Mouse (Mus musculus): ENCODE data around the gene Fbln7. TPM values are rescaled to one million over a fixed set of nuclear protein-coding genes. Genes with fewer than 3 reads are reported as not detected.

Fbln7 gene
- 1.0 and 1.5 TPM in 2 replicates for polyA plus RNA-seq (2016; fragmentation: Nextera tagmentation; extraction: Ambion mirVana)

- Histone ChIP-seq H3K36me3 (no peaks in the 10 kb centered on the region), H3K27ac (ENCODE audit: poor library complexity, severe bottlenecking) (no peak within 1 kb of the TSS), H3K4me3 (peak within 1 kb of the TSS; percentile 48), H3K4me1 (replicated peaks) (peaks cover 5% of the 10 kb centered on the region; the same call in 1 of the 2 replicates), H3K27me3 (replicated peaks) (peaks cover 27% of the 10 kb centered on the region), H3K9me3 (replicated peaks) (no peaks in the 10 kb centered on the region), H3K9ac (peak within 1 kb of the TSS; percentile 49), H3K4me2 (peak within 1 kb of the TSS; percentile 97)
- WGBS = 86% methylated on average over 9 of the region's 9 CpGs
- no peak for ATAC-seq (ENCODE audit: insufficient number of reproducible peaks, low FRiP score)
Measured at GRCm38 (mm10) chr2:128862636-128863035, at the start of gene Fbln7. Gene Fbln7, plus strand, starts transcription at chr2:128862981.

GRCm38 (mm10) chr2:128816311-128816710, 46.5 kb upstream of the Fbln7 start:
- Histone ChIP-seq H3K4me2 (no peak overlapping the region), H3K9ac (no peak overlapping the region), H3K36me3 (no peaks in the 10 kb centered on the region), H3K9me3 (replicated peaks) (no peaks in the 10 kb centered on the region), H3K27ac (ENCODE audit: poor library complexity, severe bottlenecking) (no peak overlapping the region), H3K4me3 (no peak overlapping the region), H3K4me1 (replicated peaks) (peaks cover 17% of the 10 kb centered on the region), H3K27me3 (replicated peaks) (no peaks in the 10 kb centered on the region)
- 79% methylated on average over 1 of the region's 1 CpGs for WGBS
- ATAC-seq (ENCODE audit: insufficient number of reproducible peaks, low FRiP score) = no peak

DNA sequence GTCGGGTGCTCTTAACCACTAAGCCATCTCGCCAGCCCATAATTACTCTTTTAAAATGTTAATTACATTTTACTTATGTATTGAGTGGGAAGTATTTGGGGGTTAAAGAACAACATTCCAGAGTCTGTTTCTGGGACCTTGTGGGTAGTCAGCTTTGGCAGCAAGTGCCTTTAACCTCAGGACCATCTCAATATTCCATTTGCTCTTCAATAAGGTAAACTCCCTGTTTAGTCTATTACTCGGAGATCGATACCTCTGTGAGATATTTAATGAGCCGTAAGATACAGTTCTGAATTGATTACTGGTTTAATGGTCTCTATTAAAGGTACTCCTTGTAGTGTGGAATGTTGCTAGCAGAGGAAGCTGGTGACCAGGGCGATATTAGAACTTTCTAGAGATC, 45.9 kb upstream of the Fbln7 start:
- Histone ChIP-seq H3K4me1 (replicated peaks) (peaks cover 17% of the 10 kb centered on the region), H3K4me2 (0 out of 2 replicates have a peak overlapping the region, but pooled peaks have one; percentile 14), H3K9ac (no peak overlapping the region), H3K36me3 (no peaks in the 10 kb centered on the region), H3K27ac (ENCODE audit: poor library complexity, severe bottlenecking) (0 out of 2 replicates have a peak overlapping the region, but pooled peaks have one; percentile 23), H3K4me3 (no peak overlapping the region), H3K27me3 (replicated peaks) (no peaks in the 10 kb centered on the region), H3K9me3 (replicated peaks) (no peaks in the 10 kb centered on the region)
- WGBS = 47% methylated on average over 6 of the region's 6 CpGs
- ATAC-seq (ENCODE audit: insufficient number of reproducible peaks, low FRiP score) = no peak

GRCm38 (mm10) chr2:128817387-128817785, 45.4 kb upstream of the Fbln7 start:
- H3K27me3 ChIP-seq (replicated peaks) = no peaks in the 10 kb centered on the region
- peak overlapping the region; percentile 72 for H3K27ac ChIP-seq (ENCODE audit: poor library complexity, severe bottlenecking)
- no peak for ATAC-seq (ENCODE audit: insufficient number of reproducible peaks, low FRiP score)
- no peaks in the 10 kb centered on the region for H3K36me3 ChIP-seq
- peaks cover 17% of the 10 kb centered on the region for H3K4me1 ChIP-seq (replicated peaks)
- 0% methylated on average over 7 of the region's 7 CpGs for WGBS
- peak overlapping the region; percentile 79 for H3K4me2 ChIP-seq
- H3K9ac ChIP-seq = 0 out of 2 replicates have a peak overlapping the region, but pooled peaks have one; percentile 7
- peak overlapping the region; percentile 71 for H3K4me3 ChIP-seq
- no peaks in the 10 kb centered on the region for H3K9me3 ChIP-seq (replicated peaks)

- Histone ChIP-seq H3K4me1 (replicated peaks) (peaks cover 17% of the 10 kb centered on the region), H3K27me3 (replicated peaks) (no peaks in the 10 kb centered on the region), H3K36me3 (no peaks in the 10 kb centered on the region), H3K9ac (peak within 1 kb of the TSS; percentile 82), H3K9me3 (replicated peaks) (no peaks in the 10 kb centered on the region), H3K27ac (ENCODE audit: poor library complexity, severe bottlenecking) (peak within 1 kb of the TSS; percentile 85), H3K4me3 (peak within 1 kb of the TSS; percentile 71), H3K4me2 (peak within 1 kb of the TSS; percentile 79)
- under 1% methylated on average over 59 of the region's 59 CpGs for WGBS
- ATAC-seq (ENCODE audit: insufficient number of reproducible peaks, low FRiP score) = peak; percentile 95
Measured at GRCm38 (mm10) chr2:128817786-128818681, 44.7 kb upstream of the Fbln7 start, which contains the start of gene Tmem87b. Gene Tmem87b, plus strand, starts transcription at chr2:128818118.

DNA sequence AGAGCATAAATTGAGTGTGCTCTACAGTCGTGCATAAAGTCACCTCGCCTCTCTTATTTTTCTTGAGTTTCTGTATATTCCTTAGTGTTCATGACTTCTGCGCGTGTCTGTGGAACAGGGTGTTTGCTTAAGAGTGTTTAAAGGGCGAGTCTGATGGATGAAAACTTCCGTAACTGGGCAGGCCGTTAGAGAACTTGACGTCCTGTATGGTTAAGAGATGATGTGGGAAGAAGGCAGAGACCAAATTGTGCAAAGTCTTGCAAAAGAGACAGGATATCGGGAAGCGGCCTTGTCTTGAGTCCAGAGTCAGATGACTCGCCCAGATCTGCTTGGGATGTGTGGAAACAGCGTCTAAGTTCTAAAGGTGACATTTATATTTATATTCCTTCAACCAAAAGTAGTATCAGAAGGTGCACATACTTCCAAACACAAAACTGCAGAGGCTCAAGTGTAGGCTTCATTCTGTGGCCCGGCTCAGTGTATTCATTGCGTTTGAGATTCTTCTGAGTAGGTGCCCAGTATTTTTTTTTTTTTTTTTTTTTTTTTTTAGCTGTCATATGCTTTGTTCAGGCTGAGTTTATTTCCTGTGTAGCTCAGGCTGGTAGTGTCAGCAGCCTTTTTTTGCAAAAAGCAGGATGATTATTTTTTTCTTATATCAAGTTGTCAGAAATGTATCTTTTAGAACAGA, 43.7 kb upstream of the Fbln7 start:
- H3K27me3 ChIP-seq (replicated peaks) = no peaks in the 10 kb centered on the region
- H3K9ac ChIP-seq = peak overlapping the region; percentile 82
- peak overlapping the region; percentile 79 for H3K4me2 ChIP-seq
- no peak for ATAC-seq (ENCODE audit: insufficient number of reproducible peaks, low FRiP score)
- H3K9me3 ChIP-seq (replicated peaks) = no peaks in the 10 kb centered on the region
- 22% methylated on average over 14 of the region's 14 CpGs for WGBS
- H3K4me1 ChIP-seq (replicated peaks) = peaks cover 17% of the 10 kb centered on the region
- H3K27ac ChIP-seq (ENCODE audit: poor library complexity, severe bottlenecking) = peak overlapping the region; percentile 85
- peaks cover 4% of the 10 kb centered on the region; the same call in 1 of the 2 replicates for H3K36me3 ChIP-seq
- H3K4me3 ChIP-seq = peak overlapping the region; percentile 71

DNA sequence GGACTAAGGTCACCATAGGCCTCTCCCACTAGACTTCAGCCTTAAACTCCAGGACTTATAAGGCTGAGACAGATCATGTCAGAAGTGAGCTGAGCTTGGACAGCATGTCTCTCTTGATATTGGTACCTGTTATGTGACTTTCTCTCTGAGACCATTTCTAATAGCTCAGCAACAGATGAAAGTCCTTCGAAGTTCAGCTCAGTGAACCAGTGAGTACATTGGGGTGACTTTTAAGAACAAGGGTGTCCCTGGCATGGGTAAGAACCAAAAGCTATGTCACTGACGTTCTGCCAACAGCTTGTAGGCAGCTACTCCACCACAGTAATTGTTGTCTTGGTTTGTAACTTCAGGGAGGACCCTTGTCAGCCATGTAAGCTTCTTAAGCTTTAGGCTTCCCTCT, 42.1 kb upstream of the Fbln7 start:
- no peaks in the 10 kb centered on the region for H3K9me3 ChIP-seq (replicated peaks)
- no peaks in the 10 kb centered on the region for H3K27me3 ChIP-seq (replicated peaks)
- peaks cover 14% of the 10 kb centered on the region for H3K36me3 ChIP-seq
- H3K9ac ChIP-seq = no peak overlapping the region
- ATAC-seq (ENCODE audit: insufficient number of reproducible peaks, low FRiP score) = no peak
- H3K27ac ChIP-seq (ENCODE audit: poor library complexity, severe bottlenecking) = no peak overlapping the region
- no peak overlapping the region for H3K4me2 ChIP-seq
- 79% methylated on average over 2 of the region's 2 CpGs for WGBS
- peaks cover 12% of the 10 kb centered on the region for H3K4me1 ChIP-seq (replicated peaks)
- no peak overlapping the region for H3K4me3 ChIP-seq

DNA sequence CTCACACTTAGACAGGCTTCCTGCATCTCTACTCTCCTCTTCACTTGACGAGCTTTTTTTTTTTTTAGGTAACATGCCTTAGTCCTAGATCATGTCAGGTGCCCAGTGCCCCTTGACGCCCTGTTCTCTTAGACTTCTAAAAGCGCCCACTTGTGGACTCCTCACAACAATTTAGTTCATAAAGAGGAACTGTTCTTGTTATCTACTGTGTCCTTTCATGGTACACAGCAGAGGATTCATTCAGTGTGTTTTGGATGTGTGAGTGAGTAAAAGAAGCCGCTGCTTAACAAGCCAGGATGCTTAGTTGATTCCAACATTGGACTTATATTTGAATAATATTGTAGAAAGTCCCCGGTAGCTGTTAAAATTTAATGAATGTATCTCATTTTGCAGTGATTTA, 38.9 kb upstream of the Fbln7 start:
- 85% methylated on average over 5 of the region's 5 CpGs for WGBS
- ATAC-seq (ENCODE audit: insufficient number of reproducible peaks, low FRiP score) = no peak
- Histone ChIP-seq H3K4me2 (no peak overlapping the region), H3K4me3 (no peak overlapping the region), H3K27me3 (replicated peaks) (no peaks in the 10 kb centered on the region), H3K4me1 (replicated peaks) (peaks cover 9% of the 10 kb centered on the region), H3K36me3 (peaks cover 33% of the 10 kb centered on the region), H3K9ac (no peak overlapping the region), H3K9me3 (replicated peaks) (no peaks in the 10 kb centered on the region), H3K27ac (ENCODE audit: poor library complexity, severe bottlenecking) (no peak overlapping the region)

- Histone ChIP-seq H3K36me3 (peaks cover 57% of the 10 kb centered on the region), H3K4me1 (replicated peaks) (no peaks in the 10 kb centered on the region), H3K9me3 (replicated peaks) (no peaks in the 10 kb centered on the region), H3K27ac (ENCODE audit: poor library complexity, severe bottlenecking) (no peak overlapping the region), H3K4me2 (no peak overlapping the region), H3K27me3 (replicated peaks) (no peaks in the 10 kb centered on the region), H3K9ac (no peak overlapping the region), H3K4me3 (no peak overlapping the region)
- WGBS = 90% methylated on average over 1 of the region's 1 CpGs
- ATAC-seq (ENCODE audit: insufficient number of reproducible peaks, low FRiP score) = no peak
Measured at GRCm38 (mm10) chr2:128827787-128828186, 35.0 kb upstream of the Fbln7 start.

DNA sequence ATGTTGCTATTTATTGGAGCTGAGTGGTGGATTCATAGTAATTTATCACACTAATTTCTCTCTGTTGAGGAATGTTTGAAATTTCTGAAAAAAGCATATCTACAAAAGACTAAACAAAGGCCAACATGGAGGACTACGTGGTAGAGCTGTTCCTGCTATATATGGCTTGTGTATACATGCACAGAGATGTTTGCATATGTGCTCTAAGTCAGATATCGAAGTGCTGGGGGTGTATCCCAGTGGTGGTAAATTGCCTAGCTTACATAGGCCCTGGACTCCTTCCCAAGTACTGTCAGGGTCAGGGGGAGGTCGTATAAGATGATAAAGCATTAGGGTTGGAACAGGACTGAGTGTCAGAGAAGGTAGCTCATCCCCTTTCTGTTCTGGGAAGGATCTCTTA, 30.2 kb upstream of the Fbln7 start:
- Histone ChIP-seq H3K27ac (ENCODE audit: poor library complexity, severe bottlenecking) (no peak overlapping the region), H3K9me3 (replicated peaks) (no peaks in the 10 kb centered on the region), H3K4me1 (replicated peaks) (no peaks in the 10 kb centered on the region), H3K36me3 (peaks cover 76% of the 10 kb centered on the region), H3K4me3 (no peak overlapping the region), H3K27me3 (replicated peaks) (no peaks in the 10 kb centered on the region), H3K4me2 (no peak overlapping the region), H3K9ac (no peak overlapping the region)
- 82% methylated on average over 3 of the region's 3 CpGs for WGBS
- ATAC-seq (ENCODE audit: insufficient number of reproducible peaks, low FRiP score) = no peak

DNA sequence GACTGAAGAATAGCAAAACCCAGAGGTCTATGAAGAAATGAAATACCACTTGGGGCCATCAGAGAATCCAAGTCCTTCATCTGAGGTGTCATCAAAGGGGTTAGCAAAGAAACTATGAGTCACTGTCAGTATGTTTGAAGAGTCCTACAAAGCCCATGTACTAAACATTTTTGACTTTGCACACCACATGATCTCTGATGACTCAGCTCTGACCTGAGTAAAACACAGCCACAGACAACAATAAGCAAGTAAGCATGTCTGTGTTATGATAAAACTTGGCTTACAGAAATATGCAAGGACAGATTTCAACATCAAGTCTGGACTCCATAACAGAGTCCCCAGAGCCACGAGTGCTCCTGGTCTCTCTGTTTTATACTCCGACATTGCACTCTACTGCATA, 29.7 kb upstream of the Fbln7 start:
- Histone ChIP-seq H3K27me3 (replicated peaks) (no peaks in the 10 kb centered on the region), H3K36me3 (peaks cover 77% of the 10 kb centered on the region), H3K9ac (no peak overlapping the region), H3K4me1 (replicated peaks) (no peaks in the 10 kb centered on the region), H3K4me3 (no peak overlapping the region), H3K4me2 (no peak overlapping the region), H3K9me3 (replicated peaks) (no peaks in the 10 kb centered on the region), H3K27ac (ENCODE audit: poor library complexity, severe bottlenecking) (no peak overlapping the region)
- no peak for ATAC-seq (ENCODE audit: insufficient number of reproducible peaks, low FRiP score)
- 94% methylated on average over 2 of the region's 2 CpGs for WGBS

Data from heart, embryonic 12.5 days (tissue).